Mouse (Mus musculus) right cerebral cortex, postnatal 36 days (tissue): ENCODE data around the gene Hipk3.

Source experiments
- DNase-seq, 2 experiments: peaks; one replicate each; pipeline ENCODE4 v3.0.0; 2022; ENCODE audit warnings: low spot score in 2 of 2, mixed read lengths in 1 of 2

Hipk3 gene

DNA sequence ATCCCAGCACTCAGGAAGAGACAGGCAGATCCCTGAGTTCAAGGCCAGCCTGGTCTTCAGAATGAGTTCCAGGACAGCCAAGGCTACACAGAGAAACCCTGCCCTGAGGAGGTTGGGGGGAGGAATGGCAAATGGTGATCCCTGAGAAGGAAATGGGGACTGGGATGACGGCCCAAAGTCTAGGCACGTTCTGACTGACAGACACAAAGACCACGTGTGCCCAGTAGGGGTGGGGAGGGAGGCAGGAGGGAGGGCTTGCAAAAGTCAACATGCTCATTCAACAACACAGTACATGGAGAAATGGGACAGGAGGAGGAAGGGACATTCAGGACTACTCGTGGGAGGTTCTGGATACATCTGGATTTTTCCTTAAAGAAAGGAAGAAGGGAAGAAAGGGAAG is 81.8 kb downstream of the Hipk3 start:
- DNase-seq, result no peak

GRCm38 (mm10) chr2:104411806-104412205 is 82.4 kb downstream of the Hipk3 start:
- DNase-seq, result no peak

DNA sequence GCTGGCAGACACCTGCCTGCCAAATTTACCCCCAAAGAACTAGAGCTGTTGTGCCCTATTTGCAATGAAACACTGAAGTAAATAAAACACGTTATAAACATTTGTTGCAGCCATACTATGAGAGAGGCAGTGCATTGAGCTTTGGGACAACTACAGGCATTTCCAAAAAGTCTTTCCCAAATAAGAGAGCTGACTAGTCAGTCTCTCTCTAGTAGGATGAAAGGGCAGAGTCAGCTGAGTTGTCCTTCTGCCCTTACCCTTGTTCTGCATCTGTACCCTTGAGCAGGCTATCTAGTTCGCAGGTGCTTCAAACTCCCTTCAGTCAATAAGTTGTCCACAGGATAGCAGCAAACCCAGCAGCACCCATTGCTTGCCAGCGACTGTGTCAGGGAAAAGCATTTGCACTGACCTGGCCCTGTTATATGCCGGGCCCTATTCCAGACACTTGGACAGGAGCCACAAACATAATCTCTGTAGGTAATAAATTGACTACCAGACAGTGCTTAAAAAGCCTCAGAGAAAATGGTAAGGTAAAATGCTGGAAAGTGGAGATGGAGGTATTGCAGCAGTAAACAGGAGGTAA is 83.2 kb downstream of the Hipk3 start, which contains the start of gene D430041D05Rik:
Gene D430041D05Rik (minus strand): TSS at position 51 of the 583 bp plus-strand sequence.
- DNase-seq, result no peak

DNA sequence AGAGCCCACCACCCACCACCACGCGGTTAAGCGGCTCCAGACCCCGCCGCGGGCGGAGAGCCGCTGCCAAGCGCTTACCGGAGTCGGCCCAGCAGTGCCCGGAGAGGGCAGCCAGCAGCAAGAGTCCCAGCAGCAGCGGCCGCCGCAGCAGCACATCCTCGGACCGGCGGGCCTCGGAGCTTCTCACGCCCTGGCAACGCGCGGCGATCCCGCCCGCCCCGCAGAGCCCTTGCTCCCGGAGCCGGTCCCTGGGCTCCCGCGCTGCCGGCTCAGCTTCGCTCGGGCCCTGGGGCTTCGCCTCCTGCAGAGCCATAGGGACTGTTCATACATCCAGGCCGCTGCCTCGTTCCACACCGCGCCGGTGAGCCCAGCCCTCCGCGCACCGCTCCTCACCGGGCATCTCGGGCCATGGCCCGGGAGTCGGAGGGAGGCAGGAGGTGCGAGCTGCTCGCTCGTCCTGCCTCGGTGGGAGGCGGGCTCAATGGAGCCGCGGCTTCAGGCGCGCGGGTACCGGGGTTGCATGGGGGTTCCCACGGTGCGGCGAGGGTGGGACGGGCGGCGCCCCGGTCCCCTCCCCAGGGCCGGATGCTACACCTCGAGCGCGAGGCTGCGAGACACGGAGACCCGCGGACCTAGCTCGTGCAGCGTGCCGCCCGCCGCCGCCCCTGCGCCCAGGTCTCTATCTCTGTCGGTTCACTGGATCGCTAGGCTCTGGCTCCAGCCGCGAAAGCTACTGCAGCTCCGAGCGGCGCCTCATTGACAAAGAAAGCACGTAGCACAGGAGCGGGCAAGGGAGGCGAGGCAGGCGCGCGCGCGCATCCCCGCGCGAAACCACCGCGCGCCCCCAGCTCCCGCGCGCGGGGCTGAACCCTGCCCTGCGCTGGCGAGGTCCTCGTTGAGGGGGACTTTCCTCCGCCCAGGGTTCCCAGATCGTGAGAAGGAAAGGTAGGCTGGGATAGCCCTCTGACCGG is 84.1 kb downstream of the Hipk3 start:
- DNase-seq, result peak; percentile 50 to 56

GRCm38 (mm10) chr2:104408351-104408750 is 85.9 kb downstream of the Hipk3 start:
- DNase-seq, result no peak

- DNase-seq, result no peak
These were observed 86.3 kb downstream of the Hipk3 start for GRCm38 (mm10) chr2:104407913-104408312.

GRCm38 (mm10) chr2:104404036-104404435 is 90.2 kb downstream of the Hipk3 start:
- DNase-seq, result no peak

DNA sequence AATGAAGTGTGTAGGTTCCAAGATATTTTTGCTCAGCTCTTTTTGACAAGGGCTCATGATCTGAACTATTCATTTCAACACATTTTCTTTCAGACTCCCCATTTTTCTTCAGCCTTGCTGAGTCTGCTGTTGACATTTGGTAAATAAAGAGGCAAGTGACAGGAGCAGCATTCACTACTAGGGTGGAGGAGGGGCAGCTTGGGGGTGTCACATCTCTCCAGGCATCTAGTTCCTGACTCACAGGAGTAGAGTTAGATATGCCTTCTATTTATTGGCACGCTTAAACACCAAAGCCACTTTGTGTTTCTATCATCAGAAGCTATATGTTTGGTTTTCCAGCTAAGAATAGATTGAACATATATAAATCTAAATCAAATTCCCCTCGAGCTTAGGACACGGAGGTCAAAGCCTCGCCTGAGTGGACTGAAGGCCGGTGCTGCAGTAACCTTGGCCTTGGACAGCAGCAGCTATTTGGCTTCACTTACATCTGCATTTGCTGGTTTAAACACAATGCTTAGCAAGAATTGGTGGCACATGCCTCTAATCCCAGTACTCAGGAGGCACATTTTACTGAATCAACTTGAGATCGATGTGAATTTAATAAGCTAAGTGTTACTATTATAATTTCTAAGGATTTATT is 95.5 kb downstream of the Hipk3 start:
- no peak for DNase-seq

GRCm38 (mm10) chr2:104395961-104396360 is 98.3 kb downstream of the Hipk3 start:
- no peak for DNase-seq

- DNase-seq, result no peak
These were observed 99.5 kb downstream of the Hipk3 start for GRCm38 (mm10) chr2:104394769-104395168.

GRCm38 (mm10) chr2:104392700-104393312 is 101.4 kb downstream of the Hipk3 start:
- DNase-seq, result no peak

DNA sequence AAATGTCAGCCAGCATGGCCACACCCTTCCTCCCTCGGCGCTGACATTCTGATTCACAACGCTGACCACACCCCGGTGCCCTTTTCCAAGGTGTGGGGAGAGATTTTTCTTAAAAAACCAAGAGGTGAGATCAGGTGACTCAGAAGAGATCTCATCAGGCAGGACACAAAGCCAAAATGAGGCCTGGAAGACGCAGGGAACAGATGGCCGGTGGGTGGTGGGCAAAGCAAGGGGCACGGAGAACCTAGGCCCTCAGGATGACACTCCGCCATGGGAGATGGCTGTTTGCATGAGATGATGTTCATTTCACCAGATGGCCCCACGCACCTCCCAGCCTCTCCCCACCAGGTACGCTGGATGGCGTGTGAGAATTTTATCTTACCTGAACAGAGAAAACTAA is 105.0 kb downstream of the Hipk3 start:
- no peak for DNase-seq

DNA sequence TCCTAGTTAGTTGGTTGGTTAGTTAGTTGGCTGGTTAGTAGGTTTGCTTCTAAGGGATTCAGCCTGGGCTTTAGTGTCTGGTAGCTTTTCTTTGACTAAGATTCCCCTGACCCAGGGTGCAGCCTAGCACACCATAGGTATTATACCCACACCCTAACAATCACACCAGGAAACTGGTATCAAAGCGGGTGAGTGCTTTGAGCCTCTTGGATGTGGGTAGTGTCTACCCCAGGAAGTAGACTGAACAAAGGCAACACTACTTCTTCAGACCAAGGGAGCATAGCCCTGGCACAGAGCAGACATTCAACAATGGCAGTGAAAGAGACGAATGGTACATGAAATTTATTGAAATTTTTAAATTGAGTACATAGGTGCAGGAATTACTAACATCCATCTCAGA is 108.3 kb downstream of the Hipk3 start:
- no peak for DNase-seq

- no peak for DNase-seq
These were observed 110.7 kb downstream of the Hipk3 start for GRCm38 (mm10) chr2:104383589-104383988.

GRCm38 (mm10) chr2:104382813-104383212 is 111.4 kb downstream of the Hipk3 start:
- DNase-seq, result no peak

GRCm38 (mm10) chr2:104379304-104379703 is 114.9 kb downstream of the Hipk3 start:
- no peak for DNase-seq

DNA sequence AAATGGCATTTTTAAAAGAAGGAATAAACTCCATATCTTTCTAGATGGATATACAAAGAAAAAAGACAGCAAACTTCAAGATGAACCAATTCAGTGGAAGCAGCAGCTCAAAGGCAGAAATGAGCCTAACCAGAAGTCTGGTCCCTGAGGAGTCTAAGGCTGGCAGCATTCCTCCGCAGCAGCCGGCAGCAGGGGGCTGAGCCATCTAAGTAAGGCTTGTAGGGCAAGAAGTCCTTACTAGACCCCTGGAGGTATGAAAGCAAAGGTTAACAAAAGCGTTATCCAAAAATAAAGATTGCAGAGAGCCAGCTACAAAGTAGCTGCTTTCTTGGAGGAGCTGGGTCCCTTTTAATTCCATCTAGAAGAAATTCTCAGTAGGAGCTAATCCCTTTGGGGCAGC is 115.5 kb downstream of the Hipk3 start:
- DNase-seq, result no peak

DNA sequence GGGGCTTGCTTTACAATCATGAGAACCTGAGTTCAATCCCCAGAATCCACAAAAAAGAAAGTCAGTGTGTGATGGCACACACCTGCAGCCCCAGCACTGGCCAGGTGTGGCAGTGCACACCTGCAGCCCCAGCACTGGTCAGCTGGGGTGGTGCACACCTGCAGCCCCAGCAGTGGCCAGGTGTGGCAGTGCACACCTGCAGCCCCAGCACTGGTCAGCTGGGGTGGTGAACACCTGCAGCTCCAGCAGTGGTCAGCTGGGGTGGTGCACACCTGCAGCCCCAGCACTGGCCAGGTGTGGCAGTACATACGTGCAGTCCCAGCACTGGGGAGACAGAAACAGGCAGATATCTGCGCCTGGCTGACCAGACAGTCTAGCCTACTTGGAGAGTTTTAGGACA is 116.3 kb downstream of the Hipk3 start:
- DNase-seq, result no peak
